Mouse (Mus musculus) natural killer cell, adult 2 months (primary cell): Measurements from ENCODE around the gene Scfd1.

ENCODE experiments used
- DNase-seq, 2 experiments: peaks; one replicate each; pipeline ENCODE4 v3.0.0; 2022; ENCODE audit warnings: low spot score in 2 of 2

The Scfd1 gene

GRCm38 (mm10) chr12:51377003-51377887 is at the start of gene Scfd1:
TSS of gene Scfd1 (plus strand) at chr12:51377510.
- peak; percentile 86 to 90 for DNase-seq

GRCm38 (mm10) chr12:51337014-51337413 is 40.3 kb upstream of the Scfd1 start:
- DNase-seq, result no peak

GRCm38 (mm10) chr12:51346121-51346520 is 31.2 kb upstream of the Scfd1 start:
- no peak for DNase-seq

- DNase-seq, result peak; percentile 67 to 69
Measured at GRCm38 (mm10) chr12:51347988-51348697, 29.2 kb upstream of the Scfd1 start, which contains the start of gene G2e3. TSS of gene G2e3 (plus strand) at chr12:51348061.

GRCm38 (mm10) chr12:51348698-51348998 is 28.7 kb upstream of the Scfd1 start:
- DNase-seq, result no peak

GRCm38 (mm10) chr12:51355296-51355695 is 22.0 kb upstream of the Scfd1 start:
- no peak for DNase-seq

GRCm38 (mm10) chr12:51361294-51361693 is 16.0 kb upstream of the Scfd1 start:
- no peak for DNase-seq

- no peak for DNase-seq
Measured at GRCm38 (mm10) chr12:51362898-51363297, 14.4 kb upstream of the Scfd1 start.

- no peak for DNase-seq
Measured at GRCm38 (mm10) chr12:51368504-51368903, 8.8 kb upstream of the Scfd1 start.

GRCm38 (mm10) chr12:51377888-51378190 is 529 bp downstream of the Scfd1 start:
- no peak for DNase-seq

GRCm38 (mm10) chr12:51399871-51400270 is 22.6 kb downstream of the Scfd1 start:
- no peak for DNase-seq

GRCm38 (mm10) chr12:51402060-51402698 is 24.9 kb downstream of the Scfd1 start:
- DNase-seq, result no peak

- DNase-seq, result no peak
Measured at GRCm38 (mm10) chr12:51403987-51404586, 26.8 kb downstream of the Scfd1 start.

- no peak for DNase-seq
Measured at GRCm38 (mm10) chr12:51411362-51411761, 34.1 kb downstream of the Scfd1 start.

- DNase-seq, result no peak
Measured at GRCm38 (mm10) chr12:51437541-51437940, 60.2 kb downstream of the Scfd1 start.

GRCm38 (mm10) chr12:51438311-51438710 is 61.0 kb downstream of the Scfd1 start:
- DNase-seq, result no peak

GRCm38 (mm10) chr12:51449303-51449702 is 72.0 kb downstream of the Scfd1 start:
- DNase-seq, result no peak

- DNase-seq, result no peak
Measured at GRCm38 (mm10) chr12:51470881-51471280, 93.6 kb downstream of the Scfd1 start.

GRCm38 (mm10) chr12:51481246-51481645 is 103.9 kb downstream of the Scfd1 start:
- DNase-seq, result no peak

GRCm38 (mm10) chr12:51492040-51492439 is 114.7 kb downstream of the Scfd1 start:
- no peak for DNase-seq

- DNase-seq, result no peak
Measured at GRCm38 (mm10) chr12:51493476-51493875, 116.2 kb downstream of the Scfd1 start.

GRCm38 (mm10) chr12:51494641-51495040 is 117.3 kb downstream of the Scfd1 start:
- DNase-seq, result no peak
